Mouse (Mus musculus) MEL-GATA-1-ER (cell line): ENCODE results near the gene Ntm.

Experiments used
- DNase-seq: peaks from one replicate; pipeline ENCODE4 v3.0.0-alpha.2; 2012; ENCODE audit warnings: low read depth; ENCODE audit errors: extremely low read depth

Ntm gene

DNA sequence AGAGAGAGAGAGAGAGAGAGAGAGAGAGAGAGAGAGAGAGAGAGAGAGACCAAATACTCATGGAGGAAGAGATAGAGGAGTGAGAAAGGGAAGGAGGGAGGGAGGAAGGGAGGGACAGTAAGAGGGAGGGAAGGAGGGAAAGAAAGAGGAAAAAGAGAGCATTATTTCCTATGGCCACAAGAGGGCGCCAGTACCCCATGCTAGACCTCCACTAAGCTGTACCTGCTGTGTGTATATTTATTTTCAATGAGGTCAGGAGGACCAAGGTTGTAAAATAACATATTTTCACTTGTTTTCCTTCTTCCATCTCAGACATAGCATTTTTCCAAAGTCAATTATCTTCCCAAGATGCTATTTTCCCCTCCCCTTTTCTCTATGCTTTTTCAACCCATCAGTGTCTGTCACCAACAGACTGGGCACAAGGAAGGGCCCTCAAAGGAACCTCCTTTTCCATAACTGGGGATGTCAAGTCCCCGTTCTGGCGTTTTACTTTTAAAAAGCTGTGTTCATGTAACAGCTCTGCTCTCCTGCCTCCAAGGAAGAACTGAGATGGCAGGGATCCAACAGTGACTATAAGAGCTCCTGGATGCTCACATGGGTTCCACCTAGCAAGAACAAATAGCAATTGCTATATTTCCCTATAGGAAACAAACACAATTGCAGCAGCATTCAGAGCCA, 301.3 kb downstream of the Ntm start:
- DNase-seq, result no peak

DNA sequence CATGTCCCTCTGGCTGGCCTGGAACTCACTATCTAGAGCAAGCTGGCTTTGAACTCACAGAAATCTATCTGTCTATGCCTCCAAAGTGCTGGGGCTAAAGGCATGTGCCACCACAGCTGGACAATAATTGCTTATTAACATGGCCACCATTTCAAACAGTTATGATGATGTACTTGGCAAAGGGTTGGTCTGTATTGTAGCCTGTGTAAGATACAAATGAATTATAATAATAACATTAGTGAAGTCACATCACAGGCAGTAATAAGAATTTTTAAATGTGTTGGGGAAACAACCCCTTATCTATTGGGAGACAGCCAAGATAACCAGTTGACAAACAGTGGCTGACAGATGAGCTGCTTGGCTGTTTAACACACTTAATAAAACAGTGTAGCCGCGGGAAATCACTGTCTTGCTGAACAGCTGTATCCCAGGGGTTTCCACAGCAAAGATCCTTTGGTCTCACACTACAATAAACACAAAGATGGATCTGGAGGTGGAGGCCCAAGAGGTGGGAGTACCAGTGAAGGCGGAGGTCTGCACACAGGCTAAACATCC, 302.8 kb downstream of the Ntm start:
- DNase-seq, result no peak

DNA sequence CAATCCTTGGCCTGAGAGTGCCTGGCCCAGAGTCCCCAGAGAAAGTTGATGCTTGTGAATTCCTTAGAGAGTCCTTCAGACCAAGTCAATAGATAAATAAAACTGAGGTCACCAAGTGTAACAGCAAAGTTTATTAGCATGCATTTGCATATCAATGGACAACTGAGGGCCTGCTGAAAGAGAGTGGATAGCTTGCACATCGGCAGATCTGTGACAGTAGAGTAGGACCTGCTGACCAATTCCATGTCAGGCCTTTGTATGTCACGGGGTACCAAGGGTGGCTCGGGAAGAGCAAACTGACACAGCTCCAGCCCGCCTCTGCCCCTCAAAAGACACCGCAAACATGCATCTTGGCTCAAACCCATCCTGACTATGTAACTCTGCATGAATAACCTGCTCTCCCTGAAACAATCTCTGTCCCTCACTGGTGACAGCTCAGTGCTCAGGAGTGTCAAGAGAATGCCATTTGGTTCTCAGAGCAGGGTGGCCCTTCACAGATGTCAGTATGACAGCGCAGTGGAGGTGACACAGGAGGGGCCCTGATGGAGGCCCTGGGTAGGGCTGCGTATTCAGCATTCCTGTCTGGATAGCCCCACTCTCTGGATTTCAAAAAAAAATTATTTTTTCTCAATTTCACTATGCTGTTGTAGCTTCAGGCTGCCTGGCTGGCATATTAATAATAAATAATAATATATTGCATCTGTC, 305.0 kb downstream of the Ntm start:
- DNase-seq, result no peak

DNA sequence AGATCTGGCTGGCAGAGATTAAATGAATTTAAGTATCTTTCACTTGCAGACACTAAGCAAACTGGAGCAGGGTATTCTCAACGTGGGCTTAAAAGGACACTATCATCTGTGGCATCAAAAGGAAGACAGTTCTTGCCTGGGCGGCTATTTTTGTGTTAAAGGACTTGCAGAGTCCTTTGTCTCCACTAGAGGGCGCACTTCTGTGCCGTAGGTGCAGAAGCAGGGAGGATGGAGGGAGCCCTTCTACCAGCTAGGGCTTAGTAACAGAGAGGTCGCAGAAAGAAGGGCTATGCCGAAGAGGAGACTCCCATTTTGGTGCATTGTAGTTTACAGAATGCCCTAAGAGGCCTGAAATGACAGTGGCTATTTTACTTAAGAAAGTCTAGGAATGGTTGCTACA, 308.1 kb downstream of the Ntm start:
- no peak for DNase-seq

DNA sequence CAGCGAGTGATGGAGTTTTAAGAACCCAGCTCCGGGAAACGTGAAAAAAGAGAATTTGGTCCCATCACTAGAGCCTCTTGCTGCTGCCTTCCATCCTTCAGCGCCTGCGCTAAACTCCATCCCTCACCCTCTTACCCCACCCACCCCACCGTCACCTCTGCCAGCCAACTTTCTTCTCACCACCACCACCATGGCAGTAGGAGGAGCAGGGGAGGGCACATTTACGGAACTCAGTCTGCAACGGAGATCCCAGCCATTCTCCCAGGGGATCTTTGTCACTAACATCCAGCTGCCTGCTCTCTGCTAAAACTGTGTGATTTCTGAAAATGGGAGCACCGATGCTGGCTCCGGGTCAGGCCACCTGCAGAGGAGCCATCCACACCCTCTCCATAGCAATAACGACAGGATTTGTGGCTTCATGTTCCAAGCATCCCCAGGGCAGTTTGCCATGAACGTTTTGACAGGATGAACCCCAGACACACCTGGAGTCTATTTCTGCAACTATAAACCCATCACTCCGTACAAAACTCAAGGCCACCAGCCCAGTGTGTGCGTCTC, 309.2 kb downstream of the Ntm start:
- no peak for DNase-seq

DNA sequence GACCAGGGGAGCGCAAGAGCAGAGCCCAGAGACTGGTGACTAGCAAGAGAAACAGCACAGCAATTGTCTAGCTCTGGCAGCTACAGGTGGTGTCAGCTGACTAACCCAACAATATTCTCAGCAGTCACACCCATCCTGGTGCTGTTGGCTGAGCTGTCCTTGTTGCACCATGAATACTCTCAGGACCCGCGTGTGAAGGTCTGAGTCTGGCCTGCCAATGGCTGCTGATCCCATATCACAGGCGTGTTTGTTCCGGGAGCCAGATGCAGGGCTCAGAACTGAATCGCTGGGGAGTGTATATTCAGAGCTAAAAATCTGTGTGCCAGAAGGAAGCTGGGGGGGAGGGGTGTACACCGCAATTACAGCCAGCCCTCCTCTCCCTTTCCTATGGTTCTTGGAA, 310.1 kb downstream of the Ntm start:
- no peak for DNase-seq

DNA sequence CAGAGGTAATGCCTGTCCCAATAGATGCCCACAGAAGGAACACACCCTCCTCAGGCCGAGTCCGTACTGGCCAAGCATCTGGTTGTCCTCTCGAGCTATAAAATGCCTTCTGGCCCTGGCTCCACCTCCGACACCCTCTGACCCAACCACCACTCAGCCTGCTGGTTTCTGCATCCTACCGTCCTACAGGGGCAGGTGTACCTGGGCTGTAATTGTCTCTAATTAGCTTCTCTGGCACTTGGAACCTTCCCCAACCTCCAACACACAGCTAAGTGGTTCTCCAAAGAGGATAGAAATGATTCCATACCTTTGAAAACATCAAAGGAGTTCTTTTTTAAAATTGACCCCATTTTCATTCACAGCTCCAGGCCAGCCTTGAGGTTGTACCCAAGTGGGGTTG, 311.1 kb downstream of the Ntm start:
- DNase-seq, result no peak

DNA sequence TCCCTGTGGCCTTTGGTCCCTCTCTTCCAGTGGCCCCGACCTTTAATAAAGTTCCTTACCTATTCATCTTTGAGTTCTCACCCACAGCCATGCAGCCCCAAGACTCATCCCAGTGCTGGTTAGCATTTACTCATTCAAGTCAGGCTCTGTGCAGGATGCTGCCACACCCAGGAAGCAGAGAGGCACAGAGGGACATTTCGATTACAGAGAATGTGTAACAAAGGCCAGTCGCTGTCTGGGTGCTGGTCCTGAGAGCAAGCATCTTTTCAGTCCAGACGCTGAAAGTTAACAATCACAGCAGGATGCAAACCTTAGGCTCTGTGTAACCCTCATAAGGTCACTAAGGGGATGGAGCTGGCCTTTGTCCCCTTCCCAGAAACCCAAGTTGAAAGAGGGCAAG, 311.7 kb downstream of the Ntm start:
- no peak for DNase-seq

DNA sequence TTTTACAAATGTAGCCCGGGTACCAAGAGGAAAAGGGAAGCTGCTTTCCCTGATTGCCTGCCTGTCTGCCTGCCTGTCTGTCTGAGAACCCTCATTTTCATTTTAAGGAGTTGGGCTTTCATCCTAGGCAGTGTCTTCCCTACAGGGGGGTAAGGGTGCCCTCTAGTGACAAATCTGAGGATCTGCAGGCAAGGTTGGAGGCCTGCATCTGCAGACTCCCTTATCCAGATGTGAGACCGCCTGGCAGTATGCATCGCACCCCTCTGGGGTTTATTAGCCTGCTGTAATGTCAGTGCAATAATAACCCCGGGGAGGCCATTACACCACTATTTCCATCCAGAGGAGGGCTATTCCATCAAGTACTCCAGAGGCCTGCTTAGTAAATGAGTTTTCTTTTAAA, 312.3 kb downstream of the Ntm start:
- no peak for DNase-seq

DNA sequence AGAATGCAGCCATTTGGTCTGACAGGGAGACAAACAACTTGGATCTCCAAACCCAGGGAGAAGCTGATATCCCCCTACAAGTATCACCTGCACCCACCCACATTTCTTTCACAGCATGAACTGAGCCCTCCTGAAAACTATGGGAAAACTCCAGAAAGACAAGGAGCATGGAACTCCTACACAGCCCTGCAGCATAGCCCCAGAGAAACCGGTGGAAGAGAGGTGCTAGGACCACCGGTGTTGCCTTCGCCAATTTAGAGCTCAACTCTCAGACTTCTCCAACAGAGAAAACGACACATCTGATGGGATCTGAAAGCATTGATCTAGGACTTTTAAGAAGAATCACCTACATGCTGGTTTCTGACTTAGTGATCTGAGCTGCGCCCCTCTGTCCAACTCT, 312.7 kb downstream of the Ntm start:
- DNase-seq, result no peak

DNA sequence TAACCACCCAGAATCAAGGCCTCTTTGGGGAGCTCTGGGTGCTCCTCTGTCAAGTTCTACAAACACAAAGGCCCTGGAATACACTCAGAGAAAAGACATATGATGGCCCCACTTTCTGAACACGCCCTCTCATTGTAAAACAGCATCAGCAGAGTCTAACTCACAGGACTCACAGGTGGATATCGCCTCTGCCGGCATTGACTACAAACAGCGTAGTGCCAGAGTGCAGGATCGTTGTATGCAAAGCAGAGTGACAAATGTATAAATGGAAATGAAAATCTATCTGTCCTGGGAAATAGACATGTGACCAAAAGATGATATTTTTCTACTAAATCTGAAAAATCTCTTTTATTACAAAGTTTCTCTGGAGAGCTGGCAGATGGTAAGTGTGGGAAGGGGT, 314.7 kb downstream of the Ntm start:
- DNase-seq, result no peak

DNA sequence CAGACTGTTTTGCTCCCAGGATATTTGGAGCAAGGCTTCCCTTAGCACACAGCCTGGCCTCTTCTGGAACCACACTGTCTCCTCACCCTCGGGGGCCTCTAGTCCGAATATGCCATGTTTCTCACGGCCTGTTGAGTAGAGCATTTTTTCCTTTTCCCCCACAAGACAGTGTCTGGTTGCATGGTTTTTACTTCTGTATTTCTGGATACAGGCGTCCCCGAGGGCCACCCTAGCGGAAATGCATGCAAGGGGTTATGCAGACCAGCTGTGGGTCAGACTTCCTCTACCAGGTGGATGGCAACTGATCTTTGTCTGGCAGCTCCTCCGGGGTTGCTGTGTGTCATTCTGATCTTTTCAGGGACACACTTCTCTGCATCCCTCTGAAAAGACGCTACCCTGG, 315.2 kb downstream of the Ntm start:
- DNase-seq, result no peak

DNA sequence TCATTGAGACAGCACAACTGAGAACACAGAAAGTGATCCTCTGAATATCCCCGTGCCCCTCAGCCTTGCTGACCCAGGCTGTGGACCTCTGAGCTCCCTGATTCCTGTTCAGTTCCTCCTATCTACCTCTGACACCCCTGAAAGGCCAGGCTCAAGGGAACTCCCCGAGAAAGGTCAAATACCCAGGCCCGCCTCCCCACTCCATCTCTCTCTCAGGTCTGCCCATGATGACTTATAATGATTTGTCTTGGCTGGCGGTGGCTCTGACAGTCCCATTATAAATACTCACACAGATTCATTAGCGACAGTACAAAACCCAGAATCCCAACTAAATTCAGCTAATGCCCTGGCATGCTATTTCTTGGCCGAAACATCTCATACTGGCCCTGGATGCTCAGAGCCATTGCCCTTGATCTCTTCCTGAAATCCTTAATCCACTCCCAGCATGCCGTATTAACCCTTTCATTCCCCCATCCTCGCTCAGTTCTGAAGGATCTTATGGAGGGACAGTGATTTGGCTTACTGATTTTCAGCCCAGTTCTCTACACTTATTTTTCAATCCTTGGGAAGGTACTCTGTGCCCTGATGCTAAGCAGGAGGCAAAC, 317.0 kb downstream of the Ntm start:
- no peak for DNase-seq

DNA sequence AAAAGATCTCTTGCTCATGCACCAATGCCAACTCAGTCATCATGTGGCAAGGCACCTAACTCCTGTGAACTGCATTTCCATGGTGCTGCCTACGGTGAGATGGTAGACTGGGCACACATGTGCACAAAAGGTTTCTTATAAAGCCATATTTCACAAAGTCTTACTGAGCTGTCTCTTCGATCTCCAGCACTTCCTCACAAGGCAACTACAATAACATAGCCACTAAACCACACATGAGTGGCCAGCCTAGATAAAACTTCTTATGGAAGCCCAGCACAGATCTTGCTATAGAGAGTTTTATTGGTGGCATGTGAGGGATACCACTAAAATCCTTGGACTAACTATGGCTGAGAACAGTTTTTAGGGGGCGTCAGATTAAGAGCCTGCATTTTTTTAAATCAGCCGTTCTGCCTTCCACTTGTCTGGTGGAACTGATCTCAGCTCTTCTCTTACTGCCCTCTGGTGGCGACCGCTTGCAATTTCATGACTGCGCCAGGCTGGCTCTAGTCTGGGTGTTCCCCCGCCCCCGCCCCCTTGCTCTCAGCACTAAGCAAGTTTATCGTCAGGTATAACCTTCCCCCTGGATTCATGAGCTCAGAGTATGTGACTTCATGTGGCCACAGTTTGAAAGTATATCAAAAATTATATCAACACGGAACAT, 319.8 kb downstream of the Ntm start:
- no peak for DNase-seq

DNA sequence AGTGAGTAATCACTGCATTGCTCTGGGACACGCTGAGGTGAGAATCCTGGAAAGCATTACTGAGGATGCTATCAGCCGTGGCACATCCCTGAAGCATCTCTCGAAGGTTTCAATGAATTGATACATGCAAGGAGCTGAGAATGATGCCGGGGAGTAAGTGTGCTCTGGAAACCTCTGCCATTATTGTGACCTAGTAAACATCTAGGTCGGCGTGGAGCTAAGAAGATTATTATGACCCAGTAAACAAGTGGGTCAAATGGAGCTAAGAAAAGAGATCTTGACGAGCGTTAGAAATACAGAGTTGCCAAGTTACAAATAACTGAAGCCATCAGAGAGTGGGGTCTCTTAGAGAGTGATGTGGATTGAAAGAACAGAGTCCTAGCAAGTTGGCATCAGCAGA, 325.6 kb downstream of the Ntm start:
- no peak for DNase-seq

DNA sequence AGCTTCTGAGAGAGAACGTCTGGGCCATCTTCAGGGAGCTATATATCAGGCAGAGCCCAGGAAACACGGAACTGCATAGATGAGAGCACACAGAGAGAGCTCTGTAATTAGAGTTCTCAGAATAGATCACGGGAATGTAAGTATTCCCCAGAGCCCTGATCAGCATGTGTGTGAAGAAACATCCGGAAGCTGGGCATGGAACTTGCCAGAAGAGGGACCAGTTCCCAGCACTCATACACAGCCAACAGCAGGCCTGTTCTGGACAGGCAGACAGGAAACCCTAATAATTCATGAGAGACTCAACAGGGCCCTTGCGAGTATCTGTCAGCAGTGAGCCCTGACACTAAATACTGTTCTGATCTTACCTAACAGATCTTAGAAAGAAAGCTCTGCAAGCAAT, 345.8 kb downstream of the Ntm start:
- DNase-seq, result no peak

DNA sequence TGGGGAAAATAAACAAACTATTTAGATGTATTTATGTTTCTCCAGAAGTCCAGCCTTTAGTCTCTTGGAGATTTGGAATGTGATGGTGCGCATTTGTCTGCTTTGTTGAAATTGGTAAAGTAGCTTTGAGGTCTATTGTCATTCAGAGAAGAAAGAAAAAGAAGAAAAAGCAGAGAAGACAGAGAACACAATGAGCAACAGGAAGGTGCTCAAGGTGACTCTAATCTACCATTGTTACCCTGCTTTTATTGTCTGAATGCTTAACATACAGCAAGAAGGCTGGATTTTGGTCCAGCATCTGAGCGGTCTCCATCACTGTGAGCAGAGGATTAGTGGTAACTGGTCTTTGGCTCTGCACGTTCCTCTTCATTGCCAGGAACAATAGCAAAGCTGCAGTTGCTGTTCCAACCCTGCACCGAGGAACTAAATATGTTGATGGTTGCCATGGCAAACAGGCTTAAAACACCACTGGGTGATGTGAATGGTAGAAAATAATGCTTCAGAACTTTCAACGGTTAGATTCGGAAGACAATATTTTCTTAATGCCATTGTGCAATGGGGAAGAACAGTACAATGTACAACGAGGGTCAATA, 350.8 kb downstream of the Ntm start:
- DNase-seq, result no peak

DNA sequence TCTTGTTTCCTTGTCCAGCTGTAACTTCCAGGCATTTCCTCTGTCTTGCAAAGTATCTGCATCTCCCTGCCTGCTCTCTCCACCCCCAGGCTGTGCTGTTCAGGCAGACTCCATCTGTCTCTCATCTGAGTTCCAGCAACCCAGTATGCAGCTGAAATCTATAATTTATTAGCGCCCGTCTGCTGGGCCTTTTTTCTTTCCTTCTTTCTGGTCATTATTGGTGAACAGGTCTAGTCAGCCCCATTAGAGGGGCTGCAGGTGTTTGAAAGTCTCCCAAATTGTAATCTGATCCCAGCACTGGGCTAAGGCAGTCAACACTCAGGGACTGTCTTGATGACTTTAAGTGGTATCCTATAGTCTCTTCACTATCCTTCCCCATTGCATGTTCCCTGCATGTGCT, 352.1 kb downstream of the Ntm start:
- no peak for DNase-seq

DNA sequence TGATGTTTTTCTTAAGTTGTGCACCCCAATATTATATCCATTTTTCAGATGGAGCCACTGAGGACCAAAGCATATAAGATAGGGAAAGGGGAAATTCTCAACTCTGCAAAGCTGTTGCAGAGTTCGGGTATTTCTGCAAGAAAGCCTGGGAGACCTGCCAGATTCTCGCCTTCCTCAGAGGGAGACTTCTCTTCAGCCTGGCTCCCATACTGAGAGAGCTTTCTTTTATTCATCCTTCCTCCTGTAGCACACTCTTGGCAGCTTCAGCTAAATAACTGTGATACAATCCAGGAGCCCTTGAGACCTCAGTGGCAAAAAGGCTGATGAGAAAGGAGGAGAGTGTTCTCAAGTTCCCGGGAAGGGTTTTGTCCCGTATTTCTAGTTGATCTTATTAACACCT, 365.3 kb downstream of the Ntm start:
- DNase-seq, result no peak

DNA sequence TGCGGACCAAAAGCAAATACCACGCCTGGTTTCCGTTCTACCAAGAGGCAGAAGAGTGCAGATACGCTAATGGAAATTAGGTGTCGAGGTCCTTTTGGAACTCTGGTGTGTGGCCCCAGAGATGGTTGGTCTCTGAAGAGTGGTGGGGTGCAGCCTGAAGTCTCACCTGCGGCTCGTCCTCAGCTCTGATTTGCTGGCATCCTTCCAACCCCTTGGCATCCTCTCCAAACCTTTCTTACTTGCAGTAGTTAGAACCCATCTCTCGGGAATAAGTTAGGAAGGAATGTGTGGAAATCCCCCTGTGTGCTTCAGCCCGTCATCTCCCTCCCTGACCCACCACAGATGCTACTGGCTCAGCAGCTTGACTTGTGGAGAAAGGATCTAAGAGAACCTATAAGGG, 367.6 kb downstream of the Ntm start:
- DNase-seq, result no peak

DNA sequence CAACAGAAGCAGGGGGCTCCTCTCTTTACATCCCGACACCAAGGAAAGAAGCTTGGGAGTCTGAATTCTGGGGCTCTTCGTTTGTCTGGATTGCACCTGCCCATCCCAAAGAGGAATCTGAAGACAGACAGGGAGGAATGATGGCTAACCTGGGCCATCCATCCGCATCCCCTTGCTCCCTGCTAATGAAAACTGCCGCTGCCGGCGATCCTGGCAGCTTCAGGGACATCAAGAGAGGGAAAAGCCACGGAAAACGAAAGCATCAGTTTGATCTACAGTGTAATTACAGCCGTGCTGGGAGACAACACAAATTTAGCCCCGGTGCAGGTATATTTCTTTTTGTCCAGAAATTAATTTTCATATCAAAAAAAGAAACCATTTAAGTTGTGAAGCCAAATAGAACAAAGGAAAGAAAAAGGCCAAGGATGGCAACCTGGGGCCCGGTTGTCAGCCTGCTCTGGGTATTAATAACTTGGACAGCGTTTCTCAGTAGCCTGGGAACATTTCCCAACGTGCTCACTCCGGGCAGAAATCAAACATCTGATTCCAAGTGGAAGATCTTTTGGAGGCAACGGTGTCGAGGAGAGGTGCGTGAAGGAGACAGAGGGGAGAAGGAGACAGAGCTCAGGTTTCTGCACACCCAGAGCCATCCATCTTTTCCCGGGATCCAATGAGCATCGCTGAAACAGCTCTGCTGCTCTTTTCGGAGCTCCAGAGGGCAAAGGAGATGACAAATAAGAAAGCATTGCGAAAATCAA, 368.2 kb downstream of the Ntm start:
- no peak for DNase-seq
